In the genomic region with DNA sequence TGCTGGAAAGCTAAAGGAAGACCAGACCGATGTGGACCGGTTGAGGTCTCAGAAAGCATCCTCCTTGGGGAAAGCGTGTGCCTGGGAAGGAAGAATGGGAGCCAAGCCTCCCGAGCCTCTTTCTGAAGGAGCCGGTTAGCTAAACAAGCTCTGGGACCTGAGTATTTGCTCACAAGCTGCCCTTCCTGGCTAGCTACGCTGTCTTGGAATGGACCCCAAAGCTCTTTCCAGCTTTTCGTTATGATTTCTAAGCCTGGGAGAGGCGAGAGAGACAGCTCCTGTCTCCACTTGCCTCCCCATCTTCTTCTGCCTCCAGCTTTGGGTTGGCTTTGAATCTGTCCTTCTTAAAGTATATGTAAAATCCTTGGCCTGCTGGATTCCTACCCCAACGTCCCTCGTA, we compare ENCODE assay signal across 26 mouse cellular contexts. TPM values are rescaled to one million over a fixed set of nuclear protein-coding genes. Genes with fewer than 3 reads are reported as not detected.
DNase-seq lines count a peak whose midpoint lies in the region; ATAC-seq and TF ChIP-seq lines count a peak whose summit lies in the region.
"Had no signal": no experiment of that assay in that cellular context is flagged by ENCODE, and none has a peak within 500 bp of the region (broad histone marks: within the 10 kb centered on the region; RNA-seq: fewer than 3 reads in every experiment).

No protein-coding gene starts in this region.

- H3K27ac ChIP-seq in cerebellum, adult 2 months (ENCODE audit: insufficient read depth, low read length): no peak overlapping the region
- H3K27ac ChIP-seq in forebrain, postnatal 0 days (ENCODE audit: low read depth, low read length): no peak overlapping the region; the same call in 1 of the 2 replicates
- no peak overlapping the region for H3K27ac ChIP-seq in forebrain, embryonic 10.5 days
- 0 out of 2 replicates have a peak overlapping the region, but pooled peaks have one; percentile 11 for H3K27ac ChIP-seq in left cerebral cortex, adult 2 months
- peak overlapping the region; percentile 45; the same call in 1 of the 2 replicates for H3K27ac ChIP-seq in hindbrain, embryonic 16.5 days (ENCODE audit: low read depth, low read length)
- H3K27ac ChIP-seq: gastrocnemius, adult 2 months; heart, embryonic 15.5 days; intestine, embryonic 15.5 days; limb, embryonic 15.5 days; liver, embryonic 14.5 days had no signal

- H3K4me2 ChIP-seq in forebrain, postnatal 0 days (ENCODE audit: low read depth): no peak overlapping the region
- H3K4me2 ChIP-seq in hindbrain, embryonic 16.5 days (ENCODE audit: low read length): no peak overlapping the region
- H3K4me2 ChIP-seq: heart, embryonic 15.5 days; intestine, embryonic 15.5 days; limb, embryonic 15.5 days; lung, embryonic 14.5 days had no signal

- TF ChIP-seq CTCF in cerebellum, adult 2 months (IDR thresholded peaks at IDR 0.05; ENCODE audit: borderline replicate concordance, insufficient read depth, low read depth, low read length): no peak
- TF ChIP-seq CTCF in forebrain, postnatal 0 days (IDR thresholded peaks at IDR 0.05; ENCODE audit: low read depth): no peak
- TF ChIP-seq CTCF in left cerebral cortex, adult 2 months (IDR thresholded peaks at IDR 0.05): no peak

- no peak for TF ChIP-seq POLR2A in cerebellum, adult 2 months (IDR thresholded peaks at IDR 0.05; ENCODE audit: borderline replicate concordance, insufficient read depth, low read length)

- H3K9me3 ChIP-seq in forebrain, postnatal 0 days (ENCODE audit: low read length): no peaks in the 10 kb centered on the region
- H3K9me3 ChIP-seq in forebrain, embryonic 10.5 days: no peaks in the 10 kb centered on the region
- H3K9me3 ChIP-seq in hindbrain, embryonic 16.5 days (ENCODE audit: control insufficient read depth, low read length): no peaks in the 10 kb centered on the region
- H3K9me3 ChIP-seq: heart, embryonic 15.5 days; intestine, embryonic 15.5 days; limb, embryonic 15.5 days had no signal

- ATAC-seq in forebrain, postnatal 0 days: peak; percentile 67
- no peak for ATAC-seq in hindbrain, embryonic 16.5 days
- ATAC-seq: activated CD4-positive, CD25-positive, alpha-beta regulatory T cell, adult 4 months; intestine, embryonic 15.5 days had no signal

- DNase-seq in cerebellum, postnatal 10 days: peak; percentile 74 to 77
- no peak for DNase-seq in cerebellum, adult 2 months
- peak; percentile 73 for DNase-seq in forebrain, postnatal 0 days
- DNase-seq in forebrain, embryonic 10.5 days (ENCODE audit: extremely low spot score, low spot score): no peak
- DNase-seq in left cerebral cortex, adult 2 months (ENCODE audit: extremely low spot score in 1 of 2, low spot score in 2 of 2): no peak
- DNase-seq in left cerebral cortex, adult 9 months (ENCODE audit: low spot score in 2 of 2): no peak
- no peak for DNase-seq in embryo, embryonic 10.5 days (ENCODE audit: low spot score)
- DNase-seq: adrenal gland, postnatal 10 days; cerebellum, adult 8-10 months; gastrocnemius, adult 2 months; heart, postnatal 4 days; kidney, adult 8-10 months; kidney, postnatal 10 days; layer of hippocampus, postnatal 36 days; lung, embryonic 14.5 days; thymus, adult 18-20 months; thymus, postnatal 36 days had no signal

- 43% methylated on average over 10 of the region's 10 CpGs for WGBS in cerebellum, adult 2 months
- 59% methylated on average over 10 of the region's 10 CpGs for WGBS in forebrain, postnatal 0 days
- WGBS in forebrain, embryonic 10.5 days: 93% methylated on average over 10 of the region's 10 CpGs
- WGBS in hindbrain, embryonic 16.5 days: 78% methylated on average over 10 of the region's 10 CpGs

- H3K4me3 ChIP-seq in cerebellum, adult 2 months (replicated peaks; ENCODE audit: insufficient read depth, low read depth, low read length): no peak overlapping the region
- H3K4me3 ChIP-seq in forebrain, postnatal 0 days (ENCODE audit: low read depth, low read length): no peak overlapping the region
- no peak overlapping the region for H3K4me3 ChIP-seq in forebrain, embryonic 10.5 days
- no peak overlapping the region for H3K4me3 ChIP-seq in left cerebral cortex, adult 2 months
- H3K4me3 ChIP-seq in hindbrain, embryonic 16.5 days (ENCODE audit: low read length): no peak overlapping the region
- H3K4me3 ChIP-seq: gastrocnemius, adult 2 months; heart, embryonic 15.5 days; intestine, embryonic 15.5 days; limb, embryonic 15.5 days had no signal

- peaks cover 30% of the 10 kb centered on the region for H3K4me1 ChIP-seq in cerebellum, adult 2 months (ENCODE audit: control insufficient read depth, insufficient read depth, low read length)
- H3K4me1 ChIP-seq in forebrain, postnatal 0 days (ENCODE audit: insufficient read depth): peaks cover 14% of the 10 kb centered on the region
- H3K4me1 ChIP-seq in forebrain, embryonic 10.5 days: peaks cover 11% of the 10 kb centered on the region; the same call in 1 of the 2 replicates
- H3K4me1 ChIP-seq in hindbrain, embryonic 16.5 days (ENCODE audit: control insufficient read depth, insufficient read depth, low read depth, low read length): peaks cover 7% of the 10 kb centered on the region
- H3K4me1 ChIP-seq: heart, embryonic 15.5 days; intestine, embryonic 15.5 days; limb, embryonic 15.5 days had no signal

- no peak overlapping the region for H3K9ac ChIP-seq in forebrain, postnatal 0 days
- no peak overlapping the region for H3K9ac ChIP-seq in hindbrain, embryonic 16.5 days (ENCODE audit: low read depth, low read length)
- H3K9ac ChIP-seq: heart, embryonic 15.5 days; intestine, embryonic 15.5 days; limb, embryonic 15.5 days; liver, embryonic 14.5 days; lung, embryonic 14.5 days had no signal

- H3K27me3 ChIP-seq in cerebellum, adult 2 months (ENCODE audit: control insufficient read depth, insufficient read depth, low read length): no peaks in the 10 kb centered on the region
- no peaks in the 10 kb centered on the region for H3K27me3 ChIP-seq in forebrain, postnatal 0 days (ENCODE audit: insufficient read depth, low read length)
- H3K27me3 ChIP-seq in forebrain, embryonic 10.5 days (ENCODE audit: poor library complexity, severe bottlenecking): peaks cover under 1% of the 10 kb centered on the region; the same call in 1 of the 2 replicates
- H3K27me3 ChIP-seq in hindbrain, embryonic 16.5 days (replicated peaks; ENCODE audit: control insufficient read depth, insufficient read depth, low read length): no peaks in the 10 kb centered on the region
- H3K27me3 ChIP-seq: intestine, embryonic 15.5 days; limb, embryonic 15.5 days had no signal

- H3K36me3 ChIP-seq in forebrain, postnatal 0 days (ENCODE audit: insufficient read depth): peaks cover 18% of the 10 kb centered on the region
- no peaks in the 10 kb centered on the region for H3K36me3 ChIP-seq in forebrain, embryonic 10.5 days (replicated peaks)
- H3K36me3 ChIP-seq in hindbrain, embryonic 16.5 days (ENCODE audit: control insufficient read depth, insufficient read depth, low read length): no peaks in the 10 kb centered on the region
- H3K36me3 ChIP-seq: heart, embryonic 15.5 days; intestine, embryonic 15.5 days; limb, embryonic 15.5 days had no signal

- intact Hi-C loops in left cerebral cortex, adult 2 months (cut with DNase I): no loop called here

RNA-seq across cellular contexts. Expression of gene Dscaml1, which starts 27.6 kb away (rescaled TPM):
- polyA plus RNA-seq in cerebellum, adult 2 months (2012; rRNA removed): 23.4 and 27.0 TPM in 2 replicates
- 28.9 and 42.6 TPM in 2 replicates for total RNA-seq in forebrain, postnatal 0 days (2014; rRNA removed)
- polyA plus RNA-seq in forebrain, postnatal 0 days (2015; fragmentation: Nextera tagmentation; extraction: Ambion mirVana): 13.4 and 19.6 TPM in 2 replicates
- polyA plus RNA-seq in forebrain, embryonic 10.5 days (2016; fragmentation: Nextera tagmentation; extraction: Ambion mirVana): 0.28 and 0.79 TPM in 2 replicates
- 10 to 100 TPM; 58.0 to 61.5 TPM for total RNA-seq in left cerebral cortex, adult 2 months (2021)
- 10.8 and 17.7 TPM in 2 replicates for polyA plus RNA-seq in hindbrain, embryonic 16.5 days (2015; fragmentation: Nextera tagmentation; extraction: Ambion mirVana)
- total RNA-seq: common myeloid progenitor, adult 5-6 weeks; gastrocnemius, adult 2 months; heart, postnatal 4 days; megakaryocyte, adult 5-6 weeks; monocyte, adult 5-6 weeks had no signal
- polyA plus RNA-seq: activated CD4-positive, CD25-positive, alpha-beta regulatory T cell, adult 4 months; liver, embryonic 14.5 days had no signal

RNA-seq across cellular contexts. Expression of gene Fxyd2, which starts 54.6 kb away (rescaled TPM):
- 2.1 and 3.1 TPM in 2 replicates for polyA plus RNA-seq in cerebellum, adult 2 months (2012; rRNA removed)
- 22.6 and 22.7 TPM in 2 replicates for total RNA-seq in forebrain, postnatal 0 days (2014; rRNA removed)
- 15.9 and 16.6 TPM in 2 replicates for polyA plus RNA-seq in forebrain, postnatal 0 days (2015; fragmentation: Nextera tagmentation; extraction: Ambion mirVana)
- polyA plus RNA-seq in forebrain, embryonic 10.5 days (2016; fragmentation: Nextera tagmentation; extraction: Ambion mirVana): 0.55 and 1.2 TPM in 2 replicates
- 1 to 10 TPM; 4.8 to 6.5 TPM for total RNA-seq in left cerebral cortex, adult 2 months (2021)
- 11.7 and 15.7 TPM in 2 replicates for polyA plus RNA-seq in hindbrain, embryonic 16.5 days (2015; fragmentation: Nextera tagmentation; extraction: Ambion mirVana)
- total RNA-seq: megakaryocyte, adult 5-6 weeks; monocyte, adult 5-6 weeks had no signal

Comparison
In these comparisons a context has a peak if more than half of its experiments do, and no peak if none do; other contexts are left out.
1. DNase-seq: peak in cerebellum, postnatal 10 days (2 of 2) and forebrain, postnatal 0 days (single experiment); none in cerebellum, adult 2 months (0 of 2), forebrain, embryonic 10.5 days (single experiment), left cerebral cortex, adult 2 months (0 of 2), left cerebral cortex, adult 9 months (0 of 2) and embryo, embryonic 10.5 days (single experiment).
2. H3K27ac ChIP-seq: peak in left cerebral cortex, adult 2 months (single experiment) and hindbrain, embryonic 16.5 days (single experiment); none in cerebellum, adult 2 months (single experiment), forebrain, postnatal 0 days (single experiment) and forebrain, embryonic 10.5 days (single experiment).